Mouse (Mus musculus) embryonic facial prominence, embryonic 12.5 days (tissue): Measurements from ENCODE around the gene Drap1. TPM values are rescaled to one million over a fixed set of nuclear protein-coding genes. Genes with fewer than 3 reads are reported as not detected.

Source experiments
- ATAC-seq: fragments of 200-750 bp; cut with Nextera tagmentation; 2 replicates; pipeline ENCODE4 v1.8.0; 2017; ENCODE audit not compliant: insufficient number of reproducible peaks, insufficient read depth, low FRiP score, low TSS enrichment
- H3K27ac ChIP-seq: fragments of 300-500 bp; sonication (generic); 2 replicates; pipeline ENCODE4 v1.5.1; 2016; ENCODE audit warnings: mild to moderate bottlenecking
- H3K27me3 ChIP-seq: fragments of 300-500 bp; sonication (generic); 2 replicates; pipeline ENCODE4 v1.6.1; 2016; ENCODE audit warnings: mild to moderate bottlenecking, moderate library complexity
- H3K36me3 ChIP-seq: fragments of 300-500 bp; sonication (generic); 2 replicates; pipeline ENCODE4 v1.6.1; 2016; ENCODE audit warnings: mild to moderate bottlenecking
- H3K4me1 ChIP-seq: fragments of 300-500 bp; sonication (generic); 2 replicates; pipeline ENCODE4 v1.6.1; 2016
- H3K4me2 ChIP-seq: fragments of 300-500 bp; sonication (generic); replicated peaks from 2 replicates; pipeline ENCODE4 v1.6.1; 2016; ENCODE audit warnings: mild to moderate bottlenecking, moderate library complexity
- H3K4me3 ChIP-seq: fragments of 300-500 bp; sonication (generic); 2 replicates; pipeline ENCODE4 v1.5.1; 2016; ENCODE audit warnings: mild to moderate bottlenecking
- H3K9ac ChIP-seq: fragments of 300-500 bp; sonication (generic); 2 replicates; pipeline ENCODE4 v1.6.1; 2016; ENCODE audit warnings: mild to moderate bottlenecking, moderate library complexity
- H3K9me3 ChIP-seq: fragments of 300-500 bp; sonication (generic); 2 replicates; pipeline ENCODE4 v1.6.1; 2016; ENCODE audit warnings: mild to moderate bottlenecking, moderate library complexity
- WGBS: fragments of 180-500 bp; shearing (Covaris S2); methylation state at CpG from one replicate; pipeline ENCODE4 v1.1.7; 2016; 5-methylcytosine and 5-hydroxymethylcytosine counted together
- polyA plus RNA-seq: library from polyadenylated mRNA; unstranded; fragments of >200 nt; fragmentation: Nextera tagmentation; extraction: Ambion mirVana; gene quantifications from 2 replicates; pipeline ENCODE4 v1.2.1, GENCODE M21; 2016

Gene Drap1
- polyA plus RNA-seq, 1 experiment from 2014 or later = 303 TPM

- Histone ChIP-seq H3K4me3 (peak within 1 kb of the TSS; percentile 61), H3K9me3 (no peaks in the 10 kb centered on the region), H3K27ac (peak within 1 kb of the TSS; percentile 80), H3K36me3 (peaks cover 31% of the 10 kb centered on the region), H3K27me3 (no peaks in the 10 kb centered on the region), H3K4me1 (peaks cover 26% of the 10 kb centered on the region), H3K9ac (peak within 1 kb of the TSS; percentile 75), H3K4me2 (peak within 1 kb of the TSS; percentile 90)
- ATAC-seq = 0 out of 2 replicates have a peak, but pooled peaks have one; percentile 22
- WGBS = under 1% methylated on average over 32 of the region's 32 CpGs
These were observed 35.7 kb upstream of the Drap1 start, which contains the start of gene Fibp for GRCm38 (mm10) chr19:5460465-5460911. Gene Fibp, plus strand, starts transcription at chr19:5460615.

GRCm38 (mm10) chr19:5459896-5460295 is 35.1 kb upstream of the Drap1 start:
- peak overlapping the region; percentile 90 for H3K4me2 ChIP-seq
- 26% methylated on average over 3 of the region's 3 CpGs for WGBS
- peak overlapping the region; percentile 80 for H3K27ac ChIP-seq
- H3K27me3 ChIP-seq = no peaks in the 10 kb centered on the region
- no peak for ATAC-seq
- H3K4me3 ChIP-seq = peak overlapping the region; percentile 61
- H3K9ac ChIP-seq = peak overlapping the region; percentile 75
- peaks cover 27% of the 10 kb centered on the region for H3K36me3 ChIP-seq
- peaks cover 31% of the 10 kb centered on the region for H3K4me1 ChIP-seq
- H3K9me3 ChIP-seq = no peaks in the 10 kb centered on the region

GRCm38 (mm10) chr19:5459019-5459418 is 34.2 kb upstream of the Drap1 start:
- 77% methylated on average over 7 of the region's 7 CpGs for WGBS
- Histone ChIP-seq H3K9me3 (no peaks in the 10 kb centered on the region), H3K4me1 (peaks cover 28% of the 10 kb centered on the region), H3K9ac (no peak overlapping the region), H3K36me3 (peaks cover 29% of the 10 kb centered on the region), H3K4me3 (no peak overlapping the region), H3K27ac (no peak overlapping the region), H3K4me2 (no peak overlapping the region), H3K27me3 (no peaks in the 10 kb centered on the region)
- no peak for ATAC-seq

- H3K27ac ChIP-seq = peak within 1 kb of the TSS; percentile 91
- no peaks in the 10 kb centered on the region for H3K27me3 ChIP-seq
- no peak for ATAC-seq
- no peaks in the 10 kb centered on the region for H3K9me3 ChIP-seq
- WGBS = 18% methylated on average over 14 of the region's 14 CpGs
- H3K9ac ChIP-seq = peak within 1 kb of the TSS; percentile 86
- peak within 1 kb of the TSS; percentile 99 for H3K4me2 ChIP-seq
- H3K36me3 ChIP-seq = peaks cover 20% of the 10 kb centered on the region
- peaks cover 27% of the 10 kb centered on the region for H3K4me1 ChIP-seq
- H3K4me3 ChIP-seq = peak within 1 kb of the TSS; percentile 79
These were observed 33.1 kb upstream of the Drap1 start, which contains the start of gene Ccdc85b for GRCm38 (mm10) chr19:5457746-5458442. Gene Ccdc85b, minus strand, starts transcription at chr19:5457894.

GRCm38 (mm10) chr19:5456922-5457745 is 32.4 kb upstream of the Drap1 start:
- Histone ChIP-seq H3K4me3 (peak overlapping the region; percentile 79), H3K36me3 (peaks cover 12% of the 10 kb centered on the region), H3K4me1 (peaks cover 27% of the 10 kb centered on the region), H3K27me3 (no peaks in the 10 kb centered on the region), H3K27ac (peak overlapping the region; percentile 91), H3K9me3 (no peaks in the 10 kb centered on the region), H3K4me2 (peak overlapping the region; percentile 99), H3K9ac (peak overlapping the region; percentile 86)
- ATAC-seq = peak; percentile 84
- WGBS = under 1% methylated on average over 70 of the region's 70 CpGs

GRCm38 (mm10) chr19:5456241-5456921 is 31.6 kb upstream of the Drap1 start:
- ATAC-seq = no peak

GRCm38 (mm10) chr19:5455568-5455967 is 30.8 kb upstream of the Drap1 start:
- Histone ChIP-seq H3K9ac (peak overlapping the region; percentile 86; the same call in 1 of the 2 replicates), H3K4me2 (peak overlapping the region; percentile 99), H3K36me3 (peaks cover 10% of the 10 kb centered on the region; the same call in 1 of the 2 replicates), H3K9me3 (no peaks in the 10 kb centered on the region), H3K4me1 (peaks cover 17% of the 10 kb centered on the region), H3K4me3 (0 out of 2 replicates have a peak overlapping the region, but pooled peaks have one; percentile 79), H3K27ac (no peak overlapping the region), H3K27me3 (peaks cover under 1% of the 10 kb centered on the region; the same call in 1 of the 2 replicates)
- WGBS = 61% methylated on average over 8 of the region's 8 CpGs
- no peak for ATAC-seq

More at GRCm38 (mm10) chr19:5456241-5456921, 31.6 kb upstream of the Drap1 start:
- Histone ChIP-seq H3K4me1 (peaks cover 23% of the 10 kb centered on the region), H3K27me3 (no peaks in the 10 kb centered on the region), H3K27ac (peak overlapping the region; percentile 91), H3K36me3 (peaks cover 10% of the 10 kb centered on the region; the same call in 1 of the 2 replicates), H3K9me3 (no peaks in the 10 kb centered on the region), H3K9ac (peak overlapping the region; percentile 86), H3K4me2 (peak overlapping the region; percentile 99), H3K4me3 (peak overlapping the region; percentile 79)
- 6% methylated on average over 26 of the region's 26 CpGs for WGBS

GRCm38 (mm10) chr19:5455037-5455436 is 30.3 kb upstream of the Drap1 start:
- peaks cover 17% of the 10 kb centered on the region for H3K4me1 ChIP-seq
- H3K9ac ChIP-seq = peak overlapping the region; percentile 31; the same call in 1 of the 2 replicates
- 0 out of 2 replicates have a peak overlapping the region, but pooled peaks have one; percentile 79 for H3K4me3 ChIP-seq
- no peak for ATAC-seq
- peaks cover 10% of the 10 kb centered on the region; the same call in 1 of the 2 replicates for H3K36me3 ChIP-seq
- H3K4me2 ChIP-seq = peak overlapping the region; percentile 99
- H3K27ac ChIP-seq = no peak overlapping the region
- 87% methylated on average over 12 of the region's 12 CpGs for WGBS
- no peaks in the 10 kb centered on the region for H3K9me3 ChIP-seq
- peaks cover 5% of the 10 kb centered on the region for H3K27me3 ChIP-seq

- H3K27ac ChIP-seq = no peak overlapping the region
- H3K4me1 ChIP-seq = peaks cover 36% of the 10 kb centered on the region
- peaks cover 38% of the 10 kb centered on the region for H3K27me3 ChIP-seq
- H3K36me3 ChIP-seq = peaks cover 10% of the 10 kb centered on the region; the same call in 1 of the 2 replicates
- no peak overlapping the region for H3K9ac ChIP-seq
- no peak overlapping the region for H3K4me2 ChIP-seq
- 84% methylated on average over 6 of the region's 6 CpGs for WGBS
- no peaks in the 10 kb centered on the region for H3K9me3 ChIP-seq
- H3K4me3 ChIP-seq = no peak overlapping the region
- no peak for ATAC-seq
These were observed 27.0 kb upstream of the Drap1 start for GRCm38 (mm10) chr19:5451766-5452165.

- Histone ChIP-seq H3K9me3 (no peaks in the 10 kb centered on the region), H3K4me3 (no peak overlapping the region), H3K27me3 (peaks cover 50% of the 10 kb centered on the region), H3K27ac (no peak overlapping the region), H3K36me3 (peaks cover 5% of the 10 kb centered on the region; the same call in 1 of the 2 replicates), H3K4me1 (peaks cover 23% of the 10 kb centered on the region; the same call in 1 of the 2 replicates), H3K4me2 (no peak overlapping the region), H3K9ac (no peak overlapping the region)
- no peak for ATAC-seq
- WGBS = 86% methylated on average over 3 of the region's 3 CpGs
These were observed 24.9 kb upstream of the Drap1 start for GRCm38 (mm10) chr19:5449673-5450072.
